Mouse (Mus musculus) urinary bladder, postnatal 25 days (tissue): ENCODE measurements around the gene Amacr.
"Not testable (repeated sequence)": the region's sequence is repeated elsewhere in the genome, so short reads cannot be mapped to it uniquely, and the experiment has no call there.

Source experiments
- DNase-seq: peaks from one replicate; pipeline ENCODE4 v3.0.0; 2022; ENCODE audit warnings: low spot score

The Amacr gene

DNA sequence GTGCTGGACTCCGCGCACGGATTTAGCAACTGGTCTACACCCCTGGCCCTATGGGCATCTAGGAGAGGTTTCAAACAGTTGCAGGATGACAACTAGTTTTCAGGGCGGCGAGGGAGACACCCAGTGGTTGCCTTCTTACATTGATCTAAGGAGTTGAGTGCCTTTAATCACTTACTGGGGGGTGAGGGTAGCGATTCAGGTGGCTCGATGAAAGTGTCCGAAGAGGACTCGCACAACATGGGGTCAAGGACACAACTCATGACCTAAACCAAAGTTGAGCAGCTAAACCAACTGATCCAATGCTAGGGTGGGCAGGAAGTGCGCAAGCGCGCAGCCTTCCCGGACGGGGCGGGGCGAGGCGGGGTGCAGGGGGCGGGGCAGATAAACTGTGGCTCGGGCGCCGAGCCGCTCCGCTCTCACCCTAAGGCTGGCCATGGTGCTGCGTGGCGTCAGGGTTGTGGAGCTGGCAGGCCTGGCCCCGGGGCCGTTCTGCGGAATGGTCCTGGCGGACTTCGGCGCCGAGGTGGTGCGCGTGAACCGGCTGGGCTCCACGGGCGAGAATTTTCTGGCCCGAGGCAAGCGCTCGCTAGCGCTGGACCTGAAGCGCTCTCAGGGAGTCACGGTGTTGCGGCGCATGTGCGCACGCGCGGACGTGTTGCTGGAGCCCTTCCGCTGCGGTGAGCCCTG lies at the start of gene Amacr:
Gene Amacr (plus strand): TSS at position 380 of the 687 bp plus-strand sequence.
- DNase-seq = peak; percentile 85

DNA sequence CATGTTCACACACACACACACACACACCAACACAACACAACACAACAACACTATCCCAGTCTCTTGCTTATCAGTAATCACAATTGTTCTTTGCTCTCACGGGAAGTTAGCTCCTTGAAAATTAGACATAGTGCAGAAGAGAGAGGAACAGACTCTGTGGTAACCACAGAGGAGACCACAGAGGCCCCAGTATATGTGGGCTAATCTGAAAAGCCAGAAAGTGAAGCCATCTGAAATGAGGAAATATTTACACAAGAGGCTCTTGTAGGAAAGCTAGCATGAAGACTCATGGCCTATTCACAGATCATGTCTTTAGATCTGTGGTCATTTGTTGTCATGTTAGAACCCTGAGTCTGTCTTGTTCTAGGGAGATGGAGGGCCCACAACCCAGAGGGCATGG lies 47.6 kb upstream of the Amacr start:
- no peak for DNase-seq

DNA sequence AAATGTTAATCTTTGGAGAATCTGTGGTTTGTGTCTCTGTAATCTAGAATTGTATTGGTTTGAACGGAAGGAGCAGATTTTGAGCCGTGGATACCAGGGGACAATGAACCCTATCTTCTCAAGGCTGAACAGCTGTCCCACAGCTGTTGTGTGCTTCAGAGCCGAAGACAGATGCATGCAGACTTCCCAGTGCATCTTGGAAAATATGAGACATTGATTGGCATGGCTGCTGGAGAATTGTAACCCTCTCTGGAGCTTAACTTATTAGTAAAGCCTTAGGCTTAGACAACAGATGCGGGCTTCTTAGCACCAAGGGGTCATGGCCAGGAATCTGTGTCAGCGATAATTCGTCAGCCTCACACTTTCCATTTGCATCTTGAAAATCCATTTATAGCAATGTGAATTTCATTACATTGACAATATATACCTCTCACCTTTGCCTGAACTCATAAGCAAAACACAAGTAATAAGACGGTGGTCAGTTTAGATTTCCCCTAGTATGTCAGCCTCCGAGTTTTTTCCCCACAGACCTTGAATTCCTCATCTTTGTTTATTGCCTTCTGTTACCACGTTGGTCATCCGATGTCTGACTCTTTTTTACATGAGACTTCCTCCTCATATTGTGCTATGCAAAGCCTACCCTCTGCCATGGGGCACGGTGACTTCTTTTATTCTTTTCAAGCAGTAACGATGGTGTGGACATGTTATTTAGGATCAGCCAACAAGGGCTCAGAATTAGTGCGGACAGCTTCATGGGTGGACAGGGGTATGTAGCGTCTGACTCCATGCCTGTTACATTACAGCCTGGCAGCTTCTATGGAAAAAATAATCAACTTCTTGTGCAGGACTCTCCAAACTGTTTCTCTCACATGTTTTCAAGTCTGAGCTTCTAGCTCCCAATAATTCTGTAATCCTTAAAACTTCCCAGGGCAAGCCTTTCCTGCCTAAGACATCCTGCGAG lies 41.1 kb upstream of the Amacr start:
- no peak for DNase-seq

DNA sequence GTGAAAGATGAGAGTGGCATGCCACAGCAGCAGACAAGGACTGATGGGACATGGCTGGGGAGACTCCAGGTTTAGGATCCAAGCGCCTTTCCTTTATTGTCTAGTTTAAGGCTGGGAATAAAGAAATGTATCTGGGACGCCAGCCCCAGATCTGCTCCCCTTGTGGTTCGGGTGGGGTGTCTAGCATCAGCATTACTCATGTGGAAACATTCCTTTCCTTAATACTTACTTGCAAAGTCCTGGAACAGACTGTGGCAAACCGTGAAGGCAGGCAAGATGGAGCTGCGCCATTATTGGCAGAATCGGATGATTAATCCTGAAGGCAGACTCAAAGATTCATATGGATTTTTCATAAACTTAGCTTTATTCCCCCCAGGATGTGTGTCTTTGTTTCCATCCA lies 39.7 kb upstream of the Amacr start:
- no peak for DNase-seq

DNA sequence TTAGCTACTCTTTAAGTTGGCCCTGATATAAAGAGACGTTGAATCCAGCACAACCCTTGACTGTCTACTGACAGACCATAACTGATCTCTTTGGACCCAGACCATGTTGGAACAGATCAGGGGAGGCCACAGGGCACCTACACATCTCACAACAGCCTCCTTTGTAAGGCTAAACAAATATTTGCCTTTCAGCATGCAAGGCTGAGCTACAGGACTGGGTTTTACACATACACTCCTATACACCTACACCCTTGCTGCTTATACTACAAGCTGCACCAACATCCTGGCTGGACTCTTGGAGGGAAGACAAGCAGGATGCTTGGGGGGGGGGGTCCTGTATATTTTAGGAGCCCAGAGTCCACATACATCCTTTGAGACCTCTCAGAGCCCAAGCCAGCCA lies 33.7 kb upstream of the Amacr start:
- no peak for DNase-seq

DNA sequence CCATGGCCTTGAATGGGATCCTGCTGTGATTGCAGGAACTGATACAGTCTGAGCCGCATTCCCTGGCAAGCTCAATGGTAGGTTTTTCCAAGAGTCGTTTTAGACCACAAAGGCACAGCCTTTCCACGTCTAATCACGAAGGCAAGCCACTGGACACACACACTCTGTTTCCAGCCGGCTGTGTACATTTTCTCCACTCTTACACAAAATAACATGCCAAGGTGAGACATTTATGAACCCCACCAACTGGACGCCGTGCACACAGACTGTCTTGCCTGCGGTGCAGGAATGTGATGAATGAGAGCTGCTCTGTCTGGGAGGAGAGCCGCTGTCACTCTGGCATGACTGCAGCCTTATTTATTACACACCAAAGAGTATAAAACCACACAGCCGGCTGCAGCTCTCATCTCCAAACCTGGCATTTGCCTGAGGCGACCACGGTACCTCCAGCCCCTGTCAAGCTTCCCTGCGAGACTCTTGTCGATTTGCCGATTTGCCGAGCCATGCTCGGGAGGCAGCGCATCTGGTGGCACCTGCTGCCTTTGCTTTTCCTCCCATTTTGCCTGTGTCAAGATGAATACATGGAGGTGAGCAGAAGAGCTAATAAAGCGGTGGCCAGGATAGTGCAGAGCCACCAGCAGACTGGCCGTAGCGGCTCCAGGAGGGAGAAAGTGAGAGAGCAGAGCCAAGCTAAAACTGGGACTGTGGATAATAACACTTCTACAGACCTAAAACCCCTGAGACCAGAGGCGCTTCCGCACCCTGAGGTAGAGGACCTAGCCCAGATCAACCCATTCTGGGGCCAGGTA lies 29.4 kb upstream of the Amacr start, which contains the start of gene C1qtnf3:
Gene C1qtnf3 (plus strand): TSS at position 382 of the 809 bp plus-strand sequence.
- DNase-seq = no peak

DNA sequence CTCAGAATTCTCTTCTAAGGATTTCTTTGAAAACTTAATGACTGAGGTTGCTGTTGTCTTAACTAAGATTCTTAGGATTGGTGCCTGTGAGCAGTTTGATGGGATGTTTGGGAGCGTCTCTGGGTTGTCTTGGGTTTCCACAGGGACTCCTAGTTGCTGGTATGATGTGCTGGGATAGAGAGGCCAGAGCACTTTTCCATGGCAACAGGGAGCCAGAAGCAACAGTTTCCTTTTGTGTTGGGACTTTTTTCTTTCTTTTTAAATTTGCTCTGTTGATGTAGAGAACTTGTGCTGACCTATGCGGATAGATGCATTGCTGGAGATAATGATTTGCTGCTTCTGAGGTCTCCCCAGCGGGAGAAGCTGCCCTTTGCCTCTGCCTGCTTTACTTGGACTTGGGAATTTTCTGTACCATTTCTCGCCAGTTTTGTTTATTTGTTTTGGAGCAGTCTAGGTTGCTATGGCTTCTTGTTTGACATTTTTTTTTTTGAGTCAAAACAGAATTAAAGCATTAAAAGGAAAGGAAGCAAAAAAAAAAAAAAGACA lies 28.7 kb upstream of the Amacr start:
- DNase-seq = no peak

DNA sequence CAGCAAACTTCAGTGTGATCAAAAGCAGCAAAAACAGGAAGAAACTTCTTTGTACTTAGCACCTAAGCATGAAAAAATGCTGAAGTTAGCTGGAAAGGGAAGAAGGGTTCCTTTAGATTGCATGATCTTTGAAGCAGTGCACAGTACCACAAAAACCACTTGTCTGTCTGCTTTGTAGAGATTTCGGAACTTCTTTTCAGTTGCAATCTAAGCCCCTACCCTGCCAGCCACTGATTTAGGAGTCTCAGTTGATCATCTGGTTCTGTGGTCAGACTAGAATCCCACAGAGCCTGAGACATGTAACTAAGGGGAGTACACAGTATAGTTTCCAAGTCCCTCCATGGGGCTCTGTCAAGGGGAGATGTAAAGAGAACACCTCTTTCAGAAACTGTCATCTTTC lies 28.1 kb upstream of the Amacr start:
- no peak for DNase-seq

DNA sequence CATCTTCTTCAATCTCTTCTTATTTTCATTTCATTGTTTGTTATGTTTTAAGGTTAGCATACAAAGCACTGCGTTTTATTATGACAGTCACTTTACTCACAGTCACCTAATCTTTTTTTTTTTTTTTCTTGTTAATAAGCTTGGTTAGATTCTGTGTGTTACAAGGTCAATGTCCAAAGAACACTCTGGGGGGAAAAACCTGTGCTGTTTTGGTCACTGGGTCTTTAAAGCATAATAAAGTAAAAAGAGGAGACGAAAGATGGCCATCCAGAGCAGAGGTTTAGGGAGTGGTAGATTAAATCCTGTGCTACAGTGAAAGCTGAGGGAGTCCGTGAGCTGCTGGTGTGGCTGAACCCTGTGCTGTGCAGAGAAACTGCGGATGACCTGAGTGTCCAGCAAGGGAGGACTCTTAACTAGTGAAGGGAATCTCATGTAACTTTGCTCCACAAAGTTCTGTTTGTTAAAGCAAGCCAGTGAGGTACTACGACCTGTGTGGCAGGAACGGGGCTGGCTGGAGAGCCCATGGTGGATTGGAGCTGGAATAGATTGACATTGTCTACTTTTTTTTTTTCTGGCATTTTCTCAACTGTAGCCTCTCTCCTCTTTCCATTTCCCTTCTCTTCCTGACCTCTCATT lies 27.1 kb upstream of the Amacr start:
- DNase-seq = no peak

DNA sequence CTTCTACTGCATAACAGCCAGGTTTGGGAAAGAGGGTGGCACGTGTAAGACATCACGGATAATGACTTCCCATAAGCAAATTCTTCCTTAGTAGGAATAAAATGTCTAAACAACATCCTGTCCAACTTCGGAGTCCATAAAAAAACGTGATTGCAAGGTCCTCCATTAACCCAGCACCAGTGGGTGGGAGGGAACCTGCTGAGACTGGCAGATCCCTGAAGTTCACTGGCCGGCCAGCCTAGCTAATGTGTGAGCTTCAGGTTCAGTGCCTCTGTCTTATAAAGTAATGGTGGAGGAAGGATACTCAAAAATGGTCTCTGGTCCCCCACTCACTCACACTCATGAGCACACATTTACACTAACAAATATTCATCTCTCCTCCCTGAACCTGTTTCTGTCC lies 26.4 kb upstream of the Amacr start:
- DNase-seq = no peak

DNA sequence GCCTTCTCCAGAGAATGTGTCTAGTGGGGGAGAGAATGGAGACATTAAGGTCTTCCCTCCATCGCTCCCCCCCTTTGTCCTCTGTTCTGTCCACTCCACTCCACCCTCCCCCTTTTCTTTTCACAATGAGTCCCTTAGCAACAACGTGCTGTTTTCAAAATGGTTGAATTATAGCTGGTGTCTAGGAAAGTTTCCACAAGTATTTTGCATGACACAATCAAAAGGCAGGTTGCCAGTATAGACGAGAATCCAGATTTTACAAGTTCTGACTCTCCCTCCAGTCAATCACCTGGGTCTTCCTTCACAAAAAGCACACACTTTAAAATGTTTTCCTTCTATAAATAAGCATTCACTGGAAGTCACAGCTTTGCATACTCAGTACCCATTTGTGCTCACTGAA lies 24.9 kb upstream of the Amacr start:
- no peak for DNase-seq

DNA sequence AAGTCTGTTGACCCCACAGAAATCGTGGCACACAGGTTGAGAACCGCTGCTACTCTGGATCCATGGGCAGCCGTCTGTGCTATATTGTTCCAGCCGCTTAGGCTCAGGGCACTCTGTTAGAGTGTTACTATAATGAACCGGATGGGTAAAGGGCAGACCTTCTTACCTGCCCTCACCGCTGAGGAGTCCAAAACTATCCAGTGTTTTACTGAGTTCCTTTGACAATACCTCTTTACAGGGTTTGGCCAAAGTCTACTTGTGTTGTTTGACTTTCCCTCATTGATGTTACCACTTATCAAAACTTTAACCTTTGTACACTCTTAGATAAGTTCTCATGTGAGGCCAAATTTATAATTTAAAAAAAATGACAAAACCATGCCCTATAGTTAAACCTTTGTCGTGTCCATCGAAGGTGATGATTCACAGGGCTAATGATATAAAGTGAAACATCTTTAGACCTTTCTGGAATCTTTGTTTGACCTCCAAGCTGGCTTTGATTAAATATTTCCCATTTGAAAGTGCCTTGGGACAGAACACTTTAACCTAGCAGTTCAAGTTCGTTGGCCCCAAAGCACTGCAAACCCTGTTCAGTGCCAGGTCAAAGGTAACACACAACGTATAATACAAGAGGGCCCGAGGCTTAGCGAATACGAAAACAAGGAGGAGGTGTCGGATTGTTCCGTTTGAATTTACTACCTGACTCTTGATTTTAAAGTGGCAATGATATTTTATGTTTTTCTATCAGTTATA lies 22.1 kb upstream of the Amacr start:
- DNase-seq = no peak

DNA sequence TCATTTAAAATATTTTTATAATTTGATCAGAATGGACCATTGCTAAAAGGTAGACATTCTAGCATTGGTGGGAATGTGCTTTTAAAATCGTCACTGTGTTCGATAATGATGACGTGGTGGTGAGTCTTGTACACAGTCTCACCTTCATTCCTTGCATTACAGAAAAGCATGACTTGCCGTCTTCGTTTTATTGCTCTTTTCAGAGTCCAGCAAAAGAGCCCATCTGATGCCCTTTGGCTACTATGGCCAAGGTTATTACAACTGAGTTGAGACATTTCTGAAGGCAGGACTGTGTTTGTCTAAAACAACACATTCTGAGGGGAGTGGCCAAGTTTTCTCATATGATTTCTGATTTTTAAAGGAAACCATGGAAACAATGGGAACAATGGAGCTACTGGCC lies 21.3 kb upstream of the Amacr start:
- no peak for DNase-seq

DNA sequence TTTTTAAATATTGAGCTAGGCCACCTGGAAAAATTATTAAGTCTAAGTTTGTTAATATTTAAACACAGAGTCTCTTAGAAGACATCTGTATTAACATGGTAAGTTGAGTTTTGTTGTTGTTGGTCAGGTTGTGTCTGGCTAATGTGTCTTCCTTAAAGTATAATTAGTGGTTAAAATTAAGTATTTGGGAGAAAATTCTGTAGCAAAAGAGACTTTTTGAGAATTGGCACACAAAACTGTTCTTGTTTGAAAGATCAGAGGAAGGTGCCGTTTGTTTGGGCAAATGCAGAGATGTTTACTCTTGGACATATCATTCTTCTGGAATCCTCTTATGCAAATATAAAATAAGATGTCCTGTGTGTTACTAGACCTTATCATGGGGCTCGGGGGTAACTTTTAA lies 19.0 kb upstream of the Amacr start:
- DNase-seq = no peak

DNA sequence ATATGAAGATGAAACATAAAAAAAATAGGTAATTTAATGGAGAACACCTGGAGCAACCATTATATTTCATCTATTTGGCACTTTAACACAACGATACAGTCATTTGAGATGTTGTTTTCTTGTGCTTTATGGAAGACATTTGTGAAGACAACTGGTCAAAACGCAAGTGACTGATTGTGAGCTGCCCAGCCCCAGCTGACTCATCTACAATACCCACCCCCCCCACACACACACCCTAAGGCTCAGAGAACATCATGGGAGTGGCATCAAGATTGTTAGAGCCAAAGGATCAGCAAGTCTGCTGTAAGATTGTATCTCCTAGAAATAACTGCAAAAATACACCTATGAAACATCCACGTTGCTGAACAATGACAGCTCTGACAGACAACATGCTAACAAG lies 12.1 kb upstream of the Amacr start:
- DNase-seq = no peak

DNA sequence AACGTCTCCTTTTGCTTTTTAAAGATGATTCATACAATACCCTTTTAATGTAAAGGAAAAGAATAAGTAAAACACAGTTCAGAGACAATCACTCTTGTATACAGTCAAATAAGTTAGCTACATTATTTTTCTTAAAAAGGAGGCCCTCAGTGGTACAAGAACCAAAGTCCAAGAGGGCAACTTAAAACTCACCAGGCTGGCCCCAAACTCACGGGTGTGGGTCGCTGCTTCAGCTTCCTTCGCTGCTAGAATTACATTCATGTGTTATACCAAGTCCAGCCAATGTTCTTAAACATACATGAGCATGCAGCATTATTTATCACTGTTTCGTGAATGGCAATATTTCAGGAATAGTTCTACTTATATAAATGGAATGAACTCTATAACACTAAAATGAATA lies 10.8 kb upstream of the Amacr start:
- no peak for DNase-seq

DNA sequence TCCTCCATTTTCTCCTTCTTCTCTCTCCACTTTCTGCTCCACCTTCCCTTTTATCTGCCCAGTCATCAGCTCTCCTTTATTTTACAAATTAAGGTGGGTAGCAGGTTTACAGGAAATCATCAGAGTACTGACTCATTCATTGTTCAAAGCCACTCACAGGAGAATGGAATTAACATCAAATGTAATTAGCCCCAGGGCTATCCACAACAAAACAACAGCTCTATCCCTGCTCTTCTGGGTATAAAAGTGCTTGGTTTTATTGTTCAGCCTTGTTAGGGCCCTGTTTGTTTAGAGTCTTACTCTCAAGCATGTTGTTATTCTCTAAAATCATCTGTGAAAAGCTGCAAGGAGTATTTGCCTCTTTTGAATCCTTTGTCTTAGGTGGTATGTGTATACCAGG lies 4.4 kb upstream of the Amacr start:
- DNase-seq = no peak

DNA sequence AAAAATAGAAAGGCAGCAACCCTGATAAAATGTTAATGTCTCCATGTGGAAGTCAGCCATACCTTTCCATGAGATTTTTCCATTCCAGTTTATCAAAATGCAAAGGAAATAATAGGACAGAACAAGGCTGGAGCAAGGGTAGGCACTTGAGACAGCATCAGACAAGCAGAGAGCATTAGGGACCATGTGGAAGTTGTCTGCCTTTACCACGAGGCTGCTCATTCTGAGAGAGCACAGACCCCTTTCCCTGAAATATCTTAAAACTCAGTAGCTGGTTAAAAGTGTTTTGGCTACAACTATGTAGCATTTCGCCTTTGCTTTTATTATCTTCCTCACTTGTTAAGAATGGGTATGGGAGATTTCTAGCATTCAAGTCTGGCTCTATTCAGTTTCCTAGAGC lies 844 bp upstream of the Amacr start:
- DNase-seq = no peak

DNA sequence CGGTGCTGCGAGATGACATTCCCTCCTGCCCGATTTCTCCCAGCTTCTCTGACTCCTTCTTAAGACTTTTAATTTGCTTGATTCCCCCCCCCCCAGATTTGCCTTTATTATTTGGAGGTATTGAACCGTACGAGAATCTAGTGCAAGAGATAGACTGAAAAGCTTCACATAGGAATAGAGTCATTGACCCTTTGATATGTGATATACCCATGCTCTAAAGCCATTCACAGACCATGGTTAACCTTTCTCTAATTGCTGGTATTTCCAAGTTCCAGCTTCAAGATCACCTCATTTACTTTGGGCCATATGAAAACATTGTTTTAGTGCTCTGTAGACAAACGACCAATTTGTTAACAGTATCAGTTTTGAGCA lies 494 bp downstream of the Amacr start:
- DNase-seq = no peak

DNA sequence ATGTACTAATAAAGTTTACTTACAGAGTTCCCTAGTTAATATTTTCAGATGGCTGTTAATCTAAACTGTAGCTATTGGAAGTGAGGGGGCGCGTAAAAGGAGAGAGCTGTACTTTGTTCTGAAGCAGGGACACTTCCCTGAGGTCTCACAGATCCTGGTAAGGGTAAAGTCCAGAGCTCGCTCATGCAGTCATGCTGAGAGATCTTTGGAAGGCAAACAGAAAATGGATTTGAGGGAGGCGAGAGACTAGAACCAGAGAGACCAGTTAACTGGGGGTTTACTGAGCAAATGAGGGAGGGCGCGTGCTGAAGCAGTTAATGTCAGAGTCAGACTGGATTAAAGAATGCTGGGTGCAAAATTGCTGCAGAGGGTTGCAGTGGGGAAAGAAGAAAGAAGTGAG lies 4.2 kb downstream of the Amacr start:
- no peak for DNase-seq

DNA sequence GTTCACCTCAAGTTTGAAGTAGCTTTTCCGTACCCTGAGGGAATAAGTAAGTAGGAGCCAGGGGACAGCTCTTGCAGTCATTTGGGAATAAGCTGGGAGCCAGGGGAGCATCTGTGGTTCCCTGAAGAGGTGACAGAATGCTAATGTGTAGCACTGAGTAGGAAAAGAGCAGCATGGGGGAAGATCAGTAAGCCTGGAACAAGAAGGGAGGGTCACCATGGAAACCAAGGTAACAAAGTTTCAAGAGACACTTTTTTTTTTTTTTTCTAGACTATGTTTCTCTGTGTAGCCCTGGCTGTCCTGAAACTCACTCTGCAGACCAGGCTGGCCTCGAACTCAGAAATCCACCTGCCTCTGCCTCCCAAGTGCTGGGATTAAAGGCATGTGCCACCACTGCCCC lies 4.9 kb downstream of the Amacr start:
- not testable (repeated sequence) for DNase-seq
